Mouse (Mus musculus) thymus, adult 18-20 months (tissue): ENCODE measurements at regions not wholly inside any gene's neighbourhood (a gene's known extent, or its start where the extent isn't known, plus 50 kb on each side); places are given as distances from the start of the nearest gene placed in this dataset.
A peak's percentile ranks its signal among the peaks of the same experiment; 100 is the strongest.

Experiments used
- DNase-seq, 2 experiments: peaks; one replicate each; pipeline ENCODE4 v3.0.0; 2022; ENCODE audit warnings: mixed read lengths in 2 of 2

- peak in 1 of 2 experiments; percentile 35 for DNase-seq
These were observed 53.2 kb upstream of the Lef1 start for GRCm38 (mm10) chr3:131056893-131057660.

- peak in 1 of 2 experiments; percentile 41 for DNase-seq
These were observed 55.9 kb upstream of the Lef1 start for GRCm38 (mm10) chr3:131054241-131054972.

DNA sequence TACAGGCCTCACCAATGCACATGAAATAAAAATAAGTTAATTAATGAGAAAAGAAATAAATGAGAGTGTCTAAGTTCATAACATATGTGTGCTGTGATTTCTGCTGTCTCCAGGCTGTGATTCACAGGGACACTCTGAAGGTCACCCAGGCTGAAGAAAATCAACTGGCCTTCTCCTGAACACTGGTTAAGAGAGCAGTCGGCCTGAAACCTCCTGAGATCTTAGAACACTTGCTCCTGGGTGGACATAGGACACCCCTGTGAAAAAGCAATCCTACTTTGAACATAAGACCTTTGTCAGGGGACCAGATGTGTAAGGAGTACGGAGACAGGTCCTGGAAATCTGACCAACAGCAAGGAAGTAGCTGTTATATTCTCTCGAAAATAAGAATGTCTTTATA is 62.6 kb upstream of the Lef1 start:
- DNase-seq: no peak

- no peak for DNase-seq
These were observed 63.9 kb upstream of the Lef1 start for GRCm38 (mm10) chr3:131046412-131046811.

DNA sequence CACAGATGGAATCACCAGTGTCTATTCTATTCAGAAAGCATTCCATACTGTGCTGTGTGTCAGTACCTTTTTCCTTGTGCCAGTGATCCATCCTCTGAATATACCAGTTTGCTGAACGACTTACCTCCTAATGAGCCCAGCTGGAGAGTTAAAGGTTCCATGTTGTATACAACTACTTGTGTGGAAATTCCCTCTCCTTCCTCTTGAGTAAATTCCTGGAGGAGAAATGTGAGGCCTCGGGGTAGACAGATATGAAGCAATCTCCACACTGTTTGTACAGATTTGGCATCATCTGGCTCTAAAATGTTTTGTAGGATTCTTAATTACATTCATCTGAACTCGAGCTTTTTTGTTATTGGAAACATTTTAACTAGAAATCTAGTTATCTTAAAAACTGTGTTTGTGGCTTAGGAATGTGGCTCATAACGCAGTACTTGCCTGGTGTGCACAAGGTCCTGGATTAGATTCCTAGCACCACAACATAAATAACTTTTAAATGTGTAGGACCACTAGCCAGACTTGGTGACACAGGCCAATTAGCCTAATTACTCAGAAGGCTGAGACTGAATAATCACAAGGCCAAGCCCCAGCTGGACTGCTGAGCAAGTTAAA is 70.0 kb upstream of the Lef1 start:
- no peak for DNase-seq

DNA sequence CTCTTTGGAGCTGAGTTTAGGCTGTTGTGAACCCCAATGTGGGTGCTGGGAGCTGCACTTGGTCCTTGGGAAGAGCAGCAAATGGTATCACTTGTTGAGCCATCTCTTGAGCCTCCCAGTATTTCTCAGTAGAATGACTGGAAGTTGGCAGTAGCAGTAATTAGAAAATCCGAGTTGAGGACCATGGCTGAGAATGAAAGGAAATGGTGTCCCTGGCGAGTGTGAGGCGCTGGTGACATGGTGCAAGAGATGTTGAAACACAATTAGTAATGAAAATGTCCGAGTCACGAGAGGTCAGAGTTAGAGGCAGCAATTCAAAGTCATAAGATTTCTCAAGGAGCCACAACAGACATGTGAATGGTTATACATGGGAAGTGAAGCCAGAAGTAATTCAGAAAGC is 73.2 kb upstream of the Lef1 start:
- DNase-seq: no peak

DNA sequence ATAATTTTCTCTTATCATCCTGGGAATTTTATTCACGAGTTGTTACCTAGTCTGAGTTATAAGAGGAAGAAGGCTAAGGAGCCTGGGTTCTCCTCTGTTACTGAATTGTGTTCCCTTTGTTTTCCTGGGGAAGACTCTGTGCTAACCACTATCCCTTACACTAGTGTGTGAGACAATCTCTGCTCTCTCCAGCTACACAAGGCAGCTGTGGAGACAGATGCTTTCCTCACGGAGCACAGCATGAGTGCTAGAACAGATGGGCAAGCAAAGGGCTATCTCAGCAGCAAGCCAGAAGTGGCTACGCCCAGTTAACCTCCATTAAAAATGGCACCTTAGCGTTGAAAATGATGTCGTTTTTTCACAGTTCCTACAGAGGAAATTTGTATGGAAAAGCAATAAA is 75.5 kb upstream of the Lef1 start:
- DNase-seq: no peak

GRCm38 (mm10) chr3:131026336-131026735 is 83.9 kb upstream of the Lef1 start:
- peak in 1 of 2 experiments; percentile 47 for DNase-seq

GRCm38 (mm10) chr3:131019163-131019956 is 90.9 kb upstream of the Lef1 start:
- DNase-seq: peak; percentile 65 to 79

GRCm38 (mm10) chr3:131017899-131018298 is 92.4 kb upstream of the Lef1 start:
- no peak for DNase-seq

- DNase-seq: no peak
These were observed 94.2 kb upstream of the Lef1 start for GRCm38 (mm10) chr3:131016104-131016503.

- DNase-seq: peak in 1 of 2 experiments; percentile 42
These were observed 96.1 kb upstream of the Lef1 start for GRCm38 (mm10) chr3:131014092-131014716.

GRCm38 (mm10) chr3:131000701-131001100 is 109.6 kb upstream of the Lef1 start:
- no peak for DNase-seq

DNA sequence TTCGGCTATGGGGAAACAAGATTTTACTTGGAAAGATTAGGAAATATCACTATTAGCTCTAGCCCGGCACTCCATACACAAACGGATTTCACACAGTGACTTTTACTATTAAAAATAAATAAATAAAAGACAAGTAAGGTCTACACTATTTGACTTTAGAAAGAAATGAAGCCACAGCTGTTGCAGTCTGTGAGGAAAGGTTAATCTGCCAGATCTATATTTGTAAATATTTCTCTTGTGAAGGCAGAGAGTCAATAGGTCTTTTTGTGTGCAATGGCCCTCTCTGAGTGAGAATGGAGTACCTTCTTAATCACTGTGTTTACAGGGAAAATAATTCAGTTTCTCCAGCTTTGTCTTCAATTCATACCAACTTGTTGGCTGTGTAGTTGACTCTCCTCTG is 110.0 kb upstream of the Lef1 start:
- no peak for DNase-seq

DNA sequence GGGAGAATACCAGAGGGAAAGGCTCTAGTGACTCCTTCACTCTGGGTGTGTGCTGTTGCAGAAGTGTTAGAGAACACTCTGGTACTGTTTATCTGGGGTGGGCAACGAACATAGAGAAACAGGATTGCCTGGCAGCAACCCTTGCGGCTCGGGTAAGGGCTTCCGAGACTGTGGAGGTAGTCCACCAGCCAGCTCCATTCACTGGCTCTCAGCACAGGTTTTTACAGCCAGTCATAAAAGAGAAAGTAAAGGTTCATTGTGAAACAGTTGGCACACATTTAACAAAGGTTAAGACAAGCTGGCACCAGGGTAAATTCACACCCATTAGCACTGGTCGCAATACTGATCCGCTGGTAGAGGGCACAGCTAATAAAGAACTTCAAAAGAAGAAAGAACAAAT is 110.5 kb upstream of the Lef1 start:
- DNase-seq: no peak

- no peak for DNase-seq
These were observed 111.8 kb upstream of the Lef1 start for GRCm38 (mm10) chr3:130998433-130998832.

DNA sequence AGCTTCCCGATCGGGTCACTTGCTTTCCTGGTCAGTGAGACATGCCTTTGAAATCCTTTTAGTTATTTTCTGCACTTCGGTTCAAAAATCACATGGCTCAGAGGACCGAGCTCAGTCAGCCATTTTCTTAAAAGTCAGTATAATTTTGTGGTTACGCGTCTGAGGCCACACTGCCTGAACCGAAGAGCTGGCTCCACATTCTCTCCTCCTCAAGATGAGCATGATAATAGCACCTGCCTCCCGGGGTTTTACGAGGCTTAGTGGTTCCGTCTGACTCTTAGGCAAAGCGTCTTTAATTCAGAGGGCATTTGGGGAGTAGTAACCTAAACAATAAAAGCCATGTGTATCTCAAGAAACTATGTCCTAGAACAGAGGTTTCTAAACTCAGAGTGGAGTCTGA is 113.5 kb upstream of the Lef1 start:
- no peak for DNase-seq

DNA sequence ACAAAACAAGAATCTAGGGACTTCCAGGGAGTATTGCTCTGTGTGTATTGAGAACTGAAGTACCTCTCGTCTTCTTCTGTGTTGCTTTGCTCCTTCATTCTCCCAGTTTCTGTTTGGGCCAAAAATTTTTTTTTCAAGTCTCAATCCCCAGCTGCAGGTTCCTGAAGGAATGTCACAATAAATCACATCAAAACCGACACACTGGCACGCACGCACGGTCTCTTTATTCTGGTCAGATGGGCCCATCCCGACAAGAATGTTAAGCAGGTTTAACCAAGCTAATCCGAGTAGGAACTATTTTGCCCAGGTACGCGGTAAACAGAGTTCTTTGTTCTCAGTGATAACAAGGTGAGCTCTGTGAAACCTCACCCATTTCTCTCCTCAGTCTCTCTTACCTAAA is 118.3 kb upstream of the Lef1 start:
- no peak for DNase-seq

GRCm38 (mm10) chr3:130986708-130987107 is 123.6 kb upstream of the Lef1 start:
- DNase-seq: no peak

GRCm38 (mm10) chr3:130986101-130986500 is 124.2 kb upstream of the Lef1 start:
- DNase-seq: no peak

DNA sequence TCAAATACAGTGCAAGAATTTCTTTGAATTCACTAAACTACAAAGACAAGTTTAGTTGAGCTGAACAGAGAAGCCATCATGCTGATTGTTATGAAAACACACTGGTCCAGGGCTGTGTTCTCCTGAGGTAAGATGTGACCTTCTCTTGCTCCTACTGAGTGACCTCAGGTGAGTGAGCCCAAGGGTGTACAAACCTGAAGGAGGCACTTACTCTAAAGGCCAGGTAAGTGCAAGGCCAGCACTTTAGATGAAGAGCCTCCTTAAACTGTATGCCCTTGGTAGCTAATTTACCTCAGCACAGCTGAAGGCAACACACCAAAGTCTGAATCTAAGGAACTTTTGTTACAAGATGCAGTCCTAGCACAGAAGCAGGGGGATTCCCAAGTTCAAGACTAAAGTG is 128.7 kb upstream of the Lef1 start:
- DNase-seq: no peak

DNA sequence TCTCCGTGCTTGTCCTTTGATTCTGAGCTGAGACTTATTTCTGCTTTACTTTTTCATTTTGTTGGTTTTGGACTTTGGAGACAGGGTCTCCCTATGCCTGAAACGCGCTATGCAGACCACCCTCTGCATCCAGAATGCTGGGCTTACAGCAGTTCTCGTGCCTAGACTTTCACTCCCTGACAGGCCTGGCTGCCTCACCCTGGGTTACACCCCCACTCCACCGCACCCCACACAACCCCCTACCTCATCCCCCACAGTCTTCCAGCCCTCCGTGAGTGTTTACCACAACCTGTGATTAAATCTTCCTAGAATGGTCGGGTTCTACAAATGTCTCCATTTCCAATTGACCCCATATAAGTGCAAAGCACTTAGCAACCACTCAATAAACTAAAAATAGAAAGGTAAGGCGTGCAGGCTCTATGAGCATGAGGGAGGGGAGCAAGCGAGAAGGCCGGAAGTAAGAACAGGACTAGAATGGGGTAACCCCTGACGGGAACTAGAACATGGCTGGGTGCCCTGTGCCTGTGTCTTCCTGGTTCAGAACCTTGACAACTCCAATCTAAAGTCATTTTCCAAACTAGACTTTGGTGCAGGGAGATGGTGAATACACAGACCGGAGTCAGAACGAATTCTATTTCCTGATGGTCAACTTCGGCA is 131.2 kb upstream of the Lef1 start:
- no peak for DNase-seq
